Mouse (Mus musculus) skeletal muscle tissue, adult 2 months (tissue): ENCODE data around the gene Cdc27.
"Not testable (repeated sequence)": the region's sequence is repeated elsewhere in the genome, so short reads cannot be mapped to it uniquely, and the experiment has no call there.

Source experiments
- DNase-seq: peaks from one replicate; pipeline ENCODE4 v3.0.0-alpha.2; 2012; ENCODE audit warnings: low read depth, low spot score

The Cdc27 gene

GRCm38 (mm10) chr11:104571373-104571772 is 21.0 kb upstream of the Cdc27 start:
- not testable (repeated sequence) for DNase-seq

GRCm38 (mm10) chr11:104570515-104570914 is 20.1 kb upstream of the Cdc27 start:
- DNase-seq: not testable (repeated sequence)

DNA sequence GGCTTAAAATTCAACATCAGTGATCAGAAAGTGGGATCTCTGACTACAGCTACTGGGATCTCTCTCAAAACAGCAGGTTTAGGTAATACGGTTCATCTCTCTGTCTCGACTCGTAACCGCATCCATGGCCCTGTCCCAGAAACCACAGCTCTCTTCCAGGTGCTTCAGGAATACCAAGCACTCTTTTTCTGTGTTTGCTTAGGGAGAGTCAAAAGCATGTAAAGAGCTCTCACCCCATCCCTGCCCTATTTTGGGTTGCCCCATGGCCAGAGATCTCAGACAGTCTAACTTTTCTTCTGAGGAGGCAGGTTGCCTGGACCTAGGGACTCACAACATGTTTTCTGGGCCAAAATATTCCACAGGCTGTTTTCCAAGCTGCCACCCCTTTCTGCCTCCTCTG is 17.9 kb upstream of the Cdc27 start:
- no peak for DNase-seq

DNA sequence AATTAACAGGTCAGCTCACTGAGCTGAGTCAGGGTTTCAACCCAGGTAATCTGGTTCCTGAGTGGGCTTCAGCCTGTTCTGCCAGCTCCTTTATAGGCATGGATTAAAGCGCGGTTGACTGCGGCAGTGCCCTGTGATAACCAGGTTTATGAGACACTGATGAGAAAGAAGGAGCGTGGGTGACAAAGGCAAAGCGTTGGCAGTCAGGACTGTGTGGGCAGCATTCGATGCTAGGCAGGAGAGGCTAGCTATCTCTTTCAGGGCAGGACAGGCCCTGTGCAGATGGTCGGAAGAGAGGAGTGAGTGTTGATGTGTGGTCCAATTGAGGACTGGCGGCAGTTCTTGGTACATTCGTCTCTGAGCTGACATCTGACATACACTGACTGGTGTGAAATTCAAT is 17.3 kb upstream of the Cdc27 start:
- DNase-seq: peak; percentile 82

DNA sequence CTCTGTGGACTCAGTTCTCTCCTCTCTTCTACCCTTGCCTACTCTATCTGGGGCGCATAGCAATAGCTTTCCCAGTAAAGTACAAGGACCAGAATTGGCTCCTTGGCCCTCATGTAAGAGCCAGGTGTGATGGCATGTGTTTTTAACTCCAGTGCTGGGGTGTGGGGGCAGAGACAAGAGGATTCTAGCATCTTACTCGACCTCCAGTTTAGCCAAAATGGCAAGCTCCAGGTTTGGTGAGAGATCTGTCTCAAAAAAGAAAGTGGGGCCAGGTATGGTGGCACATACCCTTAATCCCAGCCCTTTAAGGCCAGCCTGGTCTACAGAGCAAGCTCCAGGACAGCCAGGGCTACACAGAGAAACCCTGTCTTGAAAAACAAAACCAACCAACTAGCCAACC is 16.4 kb upstream of the Cdc27 start:
- no peak for DNase-seq

GRCm38 (mm10) chr11:104566097-104566496 is 15.7 kb upstream of the Cdc27 start:
- no peak for DNase-seq

- DNase-seq: peak; percentile 61
Measured at GRCm38 (mm10) chr11:104565172-104565571, 14.8 kb upstream of the Cdc27 start.

- no peak for DNase-seq
Measured at GRCm38 (mm10) chr11:104563496-104563895, 13.1 kb upstream of the Cdc27 start.

DNA sequence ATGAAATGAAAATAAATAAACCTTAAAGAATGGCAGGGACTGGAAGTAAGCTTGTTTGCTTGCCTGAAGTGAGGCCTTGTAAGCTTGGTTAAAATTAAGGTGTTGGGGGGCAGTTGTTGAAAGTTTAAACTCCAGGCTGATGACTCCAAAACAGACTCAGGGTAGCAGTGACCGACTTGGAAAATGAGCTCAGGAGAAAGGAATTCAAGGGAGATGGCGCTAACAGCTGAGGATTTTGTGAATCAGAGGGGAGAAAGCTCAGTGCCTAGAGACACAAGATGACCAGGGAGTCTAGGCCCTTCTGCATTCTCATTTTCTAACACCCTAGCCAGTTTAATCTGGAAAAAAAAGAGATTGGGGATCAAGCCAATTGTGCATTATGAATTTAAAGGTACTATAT is 10.6 kb upstream of the Cdc27 start:
- DNase-seq: peak; percentile 43

- DNase-seq: no peak
Measured at GRCm38 (mm10) chr11:104558651-104559403, 8.4 kb upstream of the Cdc27 start.

DNA sequence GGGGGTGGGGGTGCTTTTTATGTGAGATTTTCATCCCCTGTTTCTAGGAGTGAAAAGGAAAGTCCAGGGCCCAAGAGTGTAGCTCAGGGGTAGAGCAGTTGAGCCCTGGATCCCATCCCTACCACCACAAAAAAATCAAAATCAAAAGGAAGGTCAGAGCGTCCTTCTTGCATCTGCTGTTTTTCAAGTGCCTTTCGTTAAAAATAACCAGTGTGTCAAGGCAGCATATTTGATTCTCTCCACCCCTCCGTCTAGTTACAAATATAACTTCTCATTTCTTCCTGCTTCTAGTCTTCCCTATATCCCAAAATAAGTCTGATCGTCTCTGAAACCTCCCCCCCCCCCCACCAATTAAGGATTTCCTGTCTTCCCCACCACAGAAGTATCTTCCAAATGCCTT is 7.6 kb upstream of the Cdc27 start:
- DNase-seq: no peak

DNA sequence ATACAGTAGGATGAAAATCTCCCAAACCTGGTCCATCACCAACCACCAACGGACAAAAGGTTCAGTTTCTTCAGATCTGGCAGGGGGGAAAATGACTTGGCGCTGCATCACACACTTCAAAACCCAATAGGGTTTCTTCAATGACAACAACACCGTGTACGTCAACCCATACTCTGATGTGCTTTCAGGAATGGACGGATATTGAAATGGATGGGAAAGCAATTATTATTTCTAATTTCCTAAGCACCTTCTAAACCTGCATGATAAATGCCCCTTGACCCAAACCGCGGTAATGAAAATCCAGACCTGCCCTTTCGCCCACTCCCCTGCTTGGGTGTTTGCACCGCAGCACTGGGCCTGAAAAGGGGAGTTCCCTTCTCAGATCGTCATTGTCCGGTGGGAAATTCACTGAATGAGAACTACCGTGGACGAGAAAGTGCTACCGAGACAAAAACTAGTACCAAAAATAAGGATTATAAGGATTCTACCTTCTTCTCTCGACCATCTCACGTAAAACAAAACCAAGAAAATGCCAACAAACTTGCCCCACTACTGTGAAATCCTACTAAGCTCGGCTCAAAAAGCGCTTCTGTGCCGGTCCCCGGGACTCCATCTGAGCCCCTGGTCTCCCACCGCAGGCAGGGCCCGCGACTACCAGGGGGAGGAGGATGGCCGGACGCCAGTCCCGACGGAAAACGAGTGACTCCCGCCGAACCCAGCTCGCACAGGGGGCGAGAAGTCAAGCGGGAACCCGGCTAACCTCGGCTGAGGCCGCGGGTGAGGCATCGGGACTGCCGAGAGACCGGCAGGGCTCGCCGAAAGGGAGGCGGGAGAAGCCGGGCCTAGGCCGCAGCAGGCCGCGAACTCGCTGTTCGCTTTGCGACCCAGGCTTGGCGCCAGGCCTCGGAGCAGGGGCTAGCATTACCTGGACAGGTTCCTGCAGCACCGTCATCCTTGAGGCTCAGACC is 698 bp downstream of the Cdc27 start:
- no peak for DNase-seq

DNA sequence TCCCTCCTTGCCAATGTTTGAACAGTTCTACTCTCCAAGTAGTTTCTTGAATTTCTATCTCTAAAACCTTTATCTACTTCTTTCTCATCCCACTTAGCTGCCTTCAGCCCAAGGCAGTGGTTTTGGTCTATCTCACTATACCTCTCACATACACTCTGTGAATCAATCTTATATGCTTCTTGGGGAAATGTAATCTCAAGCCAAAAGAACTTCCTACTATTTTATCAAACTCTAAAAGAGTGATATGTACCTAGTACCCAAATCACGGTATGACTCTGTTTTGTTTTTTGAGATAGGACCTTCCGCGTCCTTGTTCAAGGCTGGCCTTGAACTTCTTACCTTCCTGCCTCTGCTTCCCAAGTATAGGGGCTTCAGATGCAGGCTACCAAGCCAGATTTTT is 2.9 kb downstream of the Cdc27 start:
- DNase-seq: no peak

DNA sequence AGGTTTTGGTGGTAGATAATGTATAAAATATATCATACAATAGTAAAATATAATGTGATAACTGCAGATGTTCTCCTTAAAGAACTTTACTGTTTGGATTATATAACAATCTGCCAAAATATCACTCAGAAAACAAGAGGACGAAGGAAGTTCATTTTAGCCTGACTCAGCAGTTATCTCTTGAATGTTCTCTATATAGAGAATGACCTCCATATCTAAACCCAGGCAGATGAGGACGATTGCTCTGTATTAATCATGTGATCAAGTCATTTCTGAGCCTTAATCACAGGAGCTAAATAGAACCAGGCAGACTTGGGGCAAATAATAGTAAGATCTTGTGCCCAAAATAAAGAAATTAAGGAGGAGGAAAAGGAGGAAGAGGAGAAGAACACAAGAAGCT is 5.9 kb downstream of the Cdc27 start:
- DNase-seq: no peak

GRCm38 (mm10) chr11:104543337-104543736 is 7.1 kb downstream of the Cdc27 start:
- DNase-seq: not testable (repeated sequence)

DNA sequence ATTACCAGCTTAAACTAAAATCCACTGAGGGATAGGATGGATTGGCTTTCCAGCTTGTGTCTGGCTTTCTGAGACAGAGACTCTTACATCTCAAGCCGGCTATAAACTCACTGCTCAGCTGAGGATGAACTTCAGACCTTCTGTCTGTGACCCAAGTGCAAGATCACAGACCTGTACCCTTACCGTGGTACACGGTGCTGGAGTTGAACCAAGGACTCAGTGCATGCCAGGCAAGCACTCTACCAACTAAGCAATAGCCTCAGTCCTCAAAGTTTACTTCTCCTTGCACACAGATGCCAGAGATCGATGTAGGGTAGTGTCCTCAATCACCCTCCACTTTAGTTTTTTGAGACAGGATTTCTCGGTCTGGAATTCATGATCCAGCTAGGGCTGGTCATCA is 10.6 kb downstream of the Cdc27 start:
- no peak for DNase-seq

DNA sequence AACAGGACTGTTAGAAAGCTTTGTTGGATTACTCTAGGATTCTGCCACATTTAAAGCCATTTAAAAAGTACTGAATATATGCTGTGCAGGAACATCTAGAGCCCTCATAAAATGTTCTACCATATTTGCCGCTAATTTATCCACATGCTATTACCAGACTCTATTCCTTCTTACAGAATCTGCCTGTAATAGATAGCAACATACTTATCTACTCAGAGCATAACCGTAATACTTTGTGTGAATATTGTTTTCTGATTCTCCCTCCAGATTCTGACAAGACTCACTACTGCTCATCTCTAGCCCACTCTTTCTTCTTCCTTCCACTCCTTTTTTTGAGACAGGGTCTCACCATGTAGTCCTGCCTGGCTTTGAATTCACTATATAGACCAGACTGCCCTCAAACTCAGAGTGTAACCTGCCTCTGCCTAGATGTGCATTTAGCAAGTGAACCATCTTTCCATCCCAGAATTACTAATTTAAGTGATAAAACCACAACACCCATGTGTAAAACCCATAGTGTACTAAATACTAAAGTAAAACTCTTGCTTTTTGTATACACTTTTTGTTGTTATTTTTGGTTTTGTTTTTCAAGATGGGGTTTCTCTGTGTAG is 12.4 kb downstream of the Cdc27 start:
- DNase-seq: no peak

- no peak for DNase-seq
Measured at GRCm38 (mm10) chr11:104536843-104537242, 13.6 kb downstream of the Cdc27 start.

- DNase-seq: no peak
Measured at GRCm38 (mm10) chr11:104525935-104526334, 24.5 kb downstream of the Cdc27 start.

DNA sequence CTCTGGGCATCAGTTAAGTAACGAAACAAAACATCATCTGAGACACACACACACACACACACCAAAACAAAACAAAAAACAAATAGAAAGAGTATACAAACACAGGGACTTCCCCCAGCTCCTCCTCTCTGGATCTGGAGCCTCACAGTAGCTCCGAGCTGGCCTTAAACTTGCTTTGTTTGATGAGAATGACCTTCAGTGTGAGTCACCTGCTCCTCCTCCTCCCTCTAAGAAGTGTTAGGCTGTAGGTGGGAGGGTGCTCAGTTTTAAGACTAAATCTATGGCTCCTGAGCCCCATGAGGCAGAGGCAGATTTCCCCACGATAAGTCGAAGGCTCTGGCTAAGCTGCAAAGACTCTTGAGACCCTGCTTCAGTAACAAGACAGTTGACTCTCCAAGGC is 38.0 kb downstream of the Cdc27 start:
- DNase-seq: no peak

DNA sequence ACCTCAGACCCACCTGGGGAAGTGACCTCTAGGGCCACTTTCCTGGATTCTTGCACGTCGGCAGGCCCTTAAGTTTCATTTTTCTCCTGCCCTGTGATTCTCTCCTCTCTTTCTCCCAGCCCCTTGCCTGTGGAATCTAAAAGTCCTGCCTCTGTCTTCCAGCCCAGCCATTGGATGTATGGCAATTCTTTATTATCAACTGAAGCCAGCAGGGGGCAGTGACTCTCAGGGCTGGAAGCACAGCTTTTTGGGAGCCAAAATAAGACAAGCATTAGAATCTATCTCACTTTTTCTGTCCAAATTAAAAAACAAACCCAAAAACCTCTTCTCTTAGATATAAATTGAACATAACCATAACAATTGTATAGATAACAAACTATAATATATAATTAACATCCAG is 39.8 kb downstream of the Cdc27 start:
- no peak for DNase-seq

- no peak for DNase-seq
Measured at GRCm38 (mm10) chr11:104508455-104508854, 42.0 kb downstream of the Cdc27 start.
